Mouse (Mus musculus): ENCODE results near the gene Gm20517. TPM values are rescaled to one million over a fixed set of nuclear protein-coding genes. Genes with fewer than 3 reads are reported as not detected.
"Not testable (repeated sequence)": the region's sequence is repeated elsewhere in the genome, so short reads cannot be mapped to it uniquely, and the experiment has no call there.

The Gm20517 gene
- polyA plus RNA-seq, 1 experiment from 2014 or later = 2.3 TPM

DNA sequence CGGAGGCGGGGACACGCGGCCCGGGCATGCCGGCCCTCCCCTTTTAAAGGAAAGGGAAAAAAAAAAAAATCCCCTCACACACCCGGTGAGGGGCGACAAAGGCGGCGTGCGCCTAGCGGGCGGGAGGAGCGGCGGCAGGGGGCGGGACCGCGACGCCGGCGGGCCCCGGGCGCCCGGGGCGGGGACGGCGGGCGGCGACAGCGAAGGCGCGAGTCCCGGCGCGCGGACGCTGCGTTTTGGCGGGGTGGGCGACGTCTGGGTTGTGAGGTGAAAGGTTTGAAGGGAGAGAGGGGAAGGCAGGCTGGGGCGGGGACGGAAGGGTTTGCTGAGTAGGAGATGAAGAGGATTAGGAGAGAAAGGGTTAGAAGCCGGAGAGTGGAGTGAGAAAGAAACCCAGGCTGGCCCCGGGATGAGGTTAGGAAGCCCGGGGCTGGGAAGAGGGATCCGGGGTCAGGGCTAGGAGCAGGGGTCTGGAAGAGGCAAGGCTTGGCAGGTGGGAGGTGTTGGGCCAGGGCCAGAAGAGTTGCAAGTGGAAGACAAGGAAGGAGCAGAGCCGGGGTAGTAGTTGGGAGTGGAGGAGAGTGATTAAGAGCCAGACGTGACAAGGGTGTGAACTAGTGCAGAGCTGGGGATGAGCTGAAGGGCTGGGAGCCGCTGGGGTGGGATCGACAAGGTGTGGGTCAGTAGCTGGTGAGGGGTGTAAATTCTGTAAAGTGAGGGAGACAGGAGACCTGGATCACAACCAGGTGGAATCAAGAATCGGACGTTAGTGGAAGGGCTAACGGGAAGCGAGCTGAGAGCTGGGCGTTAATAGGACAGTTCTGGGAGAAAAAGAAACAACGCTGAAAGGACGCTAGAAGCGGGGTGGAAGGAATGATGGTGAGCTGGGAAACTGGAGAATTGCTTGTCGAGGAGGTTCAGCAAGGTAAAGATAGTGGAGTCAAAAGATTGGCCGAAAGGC, 18.6 kb downstream of the Gm20517 start:
- Histone ChIP-seq H3K4me3 (replicated peaks) (peak overlapping the region; percentile 66), H3K27ac (peak overlapping the region; percentile 94), H3K27me3 (no peaks in the 10 kb centered on the region), H3K4me1 (replicated peaks) (peaks cover 26% of the 10 kb centered on the region), H3K36me3 (peaks cover 22% of the 10 kb centered on the region), H3K9me3 (no peaks in the 10 kb centered on the region), H3K9ac (replicated peaks) (peak overlapping the region; percentile 73), H3K4me2 (peak overlapping the region; percentile 92)
- ATAC-seq (ENCODE audit: insufficient number of reproducible peaks, insufficient read depth, low FRiP score, low TSS enrichment, low read depth) = no peak
- WGBS = under 1% methylated on average over 61 of the region's 61 CpGs

DNA sequence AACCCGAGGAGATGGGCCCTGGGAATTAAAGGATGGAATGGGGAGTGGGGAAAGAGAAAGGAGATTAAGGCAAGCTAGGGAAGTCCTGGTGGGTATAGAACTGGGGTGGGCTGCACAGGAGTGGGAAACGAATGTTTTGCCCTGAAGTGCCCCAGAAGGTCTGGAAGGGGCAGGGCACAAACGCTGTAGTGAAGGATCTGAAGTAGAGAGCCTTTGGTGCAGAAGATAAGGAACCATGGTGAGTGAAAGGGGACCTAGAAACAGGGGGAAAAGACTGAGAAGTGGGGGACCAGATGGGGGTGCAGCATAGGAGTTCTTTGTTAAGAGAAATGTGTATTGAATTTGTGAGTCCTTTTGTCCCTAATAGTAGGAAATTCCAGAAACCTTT, 19.3 kb downstream of the Gm20517 start, which contains the start of gene Usp49:
Usp49 (plus strand) TSS at position 13 of the 388 bp plus-strand sequence.
- H3K4me2 ChIP-seq = peak within 1 kb of the TSS; percentile 92
- peak within 1 kb of the TSS; percentile 73 for H3K9ac ChIP-seq (replicated peaks)
- H3K9me3 ChIP-seq = no peaks in the 10 kb centered on the region
- WGBS = 0% methylated on average over 3 of the region's 3 CpGs
- H3K4me3 ChIP-seq (replicated peaks) = peak within 1 kb of the TSS; percentile 66
- peak within 1 kb of the TSS; percentile 94 for H3K27ac ChIP-seq
- peaks cover 21% of the 10 kb centered on the region for H3K36me3 ChIP-seq
- peaks cover 26% of the 10 kb centered on the region for H3K4me1 ChIP-seq (replicated peaks)
- no peaks in the 10 kb centered on the region for H3K27me3 ChIP-seq
- no peak for ATAC-seq (ENCODE audit: insufficient number of reproducible peaks, insufficient read depth, low FRiP score, low TSS enrichment, low read depth)

DNA sequence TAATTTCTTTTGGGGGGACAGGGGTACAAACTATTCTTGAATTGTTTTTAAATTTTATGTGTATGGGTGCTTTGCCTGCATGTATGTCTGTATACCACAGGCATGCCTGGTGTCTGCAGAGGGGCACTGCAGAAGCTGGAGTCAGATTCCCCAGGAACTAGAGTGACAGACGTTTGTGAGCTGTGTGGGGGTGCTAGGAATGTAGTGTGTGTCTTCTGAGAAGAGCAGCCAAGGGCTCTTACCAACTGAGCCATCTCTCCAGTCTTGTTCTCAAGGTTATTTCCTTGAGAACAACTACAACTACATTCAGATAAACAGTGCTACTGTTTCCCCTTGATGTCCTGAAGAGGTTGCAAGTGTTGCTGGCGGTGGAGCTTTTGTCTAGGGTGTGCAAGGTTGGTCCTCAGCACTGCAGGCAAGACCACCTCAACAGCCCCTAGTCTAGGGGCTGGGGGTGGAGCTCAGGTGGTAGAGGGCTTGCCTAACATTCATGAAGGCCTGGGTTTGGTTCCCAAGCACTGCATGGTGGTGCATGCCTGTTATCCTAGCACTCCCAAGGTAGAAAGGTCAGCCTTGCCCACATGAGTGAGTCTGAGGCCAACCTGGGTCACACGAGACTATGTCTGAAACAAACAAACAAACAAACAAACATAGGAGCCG, 20.9 kb downstream of the Gm20517 start:
- Histone ChIP-seq H3K27me3 (no peaks in the 10 kb centered on the region), H3K36me3 (peaks cover 19% of the 10 kb centered on the region; the same call in 1 of the 2 replicates), H3K4me3 (replicated peaks) (no peak overlapping the region), H3K4me1 (replicated peaks) (peaks cover 26% of the 10 kb centered on the region), H3K9ac (replicated peaks) (no peak overlapping the region), H3K27ac (no peak overlapping the region), H3K9me3 (no peaks in the 10 kb centered on the region), H3K4me2 (no peak overlapping the region)
- 65% methylated on average over 4 of the region's 4 CpGs for WGBS
- ATAC-seq (ENCODE audit: insufficient number of reproducible peaks, insufficient read depth, low FRiP score, low TSS enrichment, low read depth) = no peak

DNA sequence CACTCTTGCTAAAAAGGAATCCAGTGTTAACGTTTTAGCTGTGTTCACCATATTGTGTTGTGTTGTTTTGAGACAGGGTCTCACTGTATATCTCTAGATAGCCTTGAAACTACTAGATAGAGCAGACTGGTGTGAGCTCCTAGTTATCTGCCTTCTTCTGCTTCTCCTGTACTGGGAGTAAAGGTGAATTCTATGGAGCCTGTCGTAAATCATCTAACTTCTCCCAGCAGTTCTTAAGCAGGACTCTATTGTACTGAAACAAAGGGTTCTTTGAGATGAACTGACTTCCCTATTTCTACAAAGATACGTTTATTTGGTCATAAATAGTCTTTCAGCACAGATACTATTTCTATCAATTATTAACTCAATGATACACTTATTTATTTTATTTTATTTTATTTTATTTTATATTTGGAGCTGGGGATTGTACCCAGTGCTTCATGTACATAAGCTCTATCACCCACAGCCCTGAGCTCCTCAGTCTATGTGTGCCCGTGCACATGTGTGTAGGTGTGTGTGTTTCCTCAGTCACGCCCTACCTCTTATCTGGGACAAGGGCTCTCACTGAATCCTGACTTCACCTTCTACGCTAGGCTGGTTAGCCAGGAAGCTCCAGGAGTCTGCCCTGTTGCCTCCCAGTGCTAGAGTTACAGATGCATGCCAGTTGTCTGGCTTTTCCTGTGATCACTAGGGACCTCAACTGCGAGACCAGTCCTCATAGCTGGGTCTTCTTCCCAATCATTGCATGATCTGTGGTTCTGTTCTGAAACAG, 22.8 kb downstream of the Gm20517 start:
- H3K27ac ChIP-seq = no peak overlapping the region
- no peak overlapping the region for H3K9ac ChIP-seq (replicated peaks)
- H3K27me3 ChIP-seq = no peaks in the 10 kb centered on the region; the same call in 1 of the 2 replicates
- H3K4me2 ChIP-seq = no peak overlapping the region
- H3K36me3 ChIP-seq = peaks cover 16% of the 10 kb centered on the region; the same call in 1 of the 2 replicates
- WGBS = 80% methylated on average over 7 of the region's 7 CpGs
- no peak overlapping the region for H3K4me3 ChIP-seq (replicated peaks)
- H3K9me3 ChIP-seq = no peaks in the 10 kb centered on the region
- peaks cover 16% of the 10 kb centered on the region for H3K4me1 ChIP-seq (replicated peaks)
- ATAC-seq (ENCODE audit: insufficient number of reproducible peaks, insufficient read depth, low FRiP score, low TSS enrichment, low read depth) = no peak

DNA sequence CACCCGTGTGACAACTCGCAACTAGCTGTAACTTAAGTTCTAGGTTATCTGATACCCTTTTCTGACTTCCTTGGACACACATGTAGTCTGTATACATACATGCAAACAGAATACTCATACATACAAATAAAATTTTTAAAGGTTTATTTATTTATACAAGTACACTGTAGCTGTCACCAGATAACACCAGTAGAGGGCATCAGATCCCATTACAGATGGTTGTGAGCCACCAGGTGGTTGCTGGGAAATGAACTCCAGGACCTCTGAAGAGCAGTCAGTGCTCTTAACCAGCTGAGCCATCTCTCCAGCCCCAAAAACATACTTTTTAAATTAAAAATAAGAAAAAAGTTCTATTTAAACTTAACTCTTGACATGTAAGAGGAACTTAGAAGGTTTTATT, 31.6 kb downstream of the Gm20517 start:
- Histone ChIP-seq H3K4me3 (replicated peaks) (no peak overlapping the region), H3K27me3 (no peaks in the 10 kb centered on the region; the same call in 1 of the 2 replicates), H3K36me3 (no peaks in the 10 kb centered on the region), H3K27ac (no peak overlapping the region), H3K9me3 (no peaks in the 10 kb centered on the region), H3K9ac (replicated peaks) (no peak overlapping the region), H3K4me1 (replicated peaks) (no peaks in the 10 kb centered on the region), H3K4me2 (no peak overlapping the region)
- WGBS = 82% methylated on average over 2 of the region's 2 CpGs
- ATAC-seq (ENCODE audit: insufficient number of reproducible peaks, insufficient read depth, low FRiP score, low TSS enrichment, low read depth) = no peak

DNA sequence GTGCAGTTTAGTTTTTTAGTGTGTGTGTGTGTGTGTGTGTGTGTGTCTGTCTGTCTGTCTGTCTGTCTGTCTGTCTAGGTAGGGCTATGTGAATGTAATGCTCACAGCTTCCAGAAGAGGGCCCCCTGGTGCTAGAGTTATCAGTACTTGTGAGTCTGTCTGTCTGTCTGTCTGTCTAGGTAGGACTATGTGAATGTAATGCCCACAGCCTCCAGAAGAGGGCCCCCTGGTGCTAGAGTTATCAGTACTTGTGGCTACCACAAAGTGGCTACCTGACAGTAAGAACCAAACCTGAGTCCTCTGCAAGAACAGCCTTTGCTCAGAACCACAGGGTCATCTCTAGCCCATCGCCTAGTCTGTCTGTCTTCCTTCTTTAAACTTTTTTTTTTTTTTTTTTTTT, 35.3 kb downstream of the Gm20517 start:
- no peak for ATAC-seq (ENCODE audit: insufficient number of reproducible peaks, insufficient read depth, low FRiP score, low TSS enrichment, low read depth)

DNA sequence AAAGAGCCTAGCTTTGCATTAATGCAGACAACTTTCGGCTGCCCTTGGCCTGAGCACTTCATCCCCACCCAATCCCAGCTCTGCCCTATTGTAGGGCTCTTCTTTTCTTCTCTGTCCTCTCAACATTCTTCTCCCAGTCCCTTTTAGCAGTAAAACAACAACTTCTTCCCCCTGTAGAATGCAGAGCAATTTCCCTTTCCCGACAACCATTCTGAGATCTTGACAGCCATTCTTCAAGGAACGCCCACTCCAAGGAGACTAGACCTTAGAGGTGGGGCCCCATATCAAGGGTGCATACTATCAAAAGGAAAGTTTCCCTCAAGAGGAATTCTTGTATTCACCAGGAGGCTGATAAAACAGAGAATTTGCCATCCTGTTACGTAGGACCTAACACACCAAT, 37.6 kb downstream of the Gm20517 start:
- 75% methylated on average over 4 of the region's 4 CpGs for WGBS
- ATAC-seq (ENCODE audit: insufficient number of reproducible peaks, insufficient read depth, low FRiP score, low TSS enrichment, low read depth) = no peak
- no peak overlapping the region for H3K27ac ChIP-seq

More for the DNA sequence above, 35.3 kb downstream of the Gm20517 start:
- H3K27ac ChIP-seq = no peak overlapping the region
- H3K9ac ChIP-seq (replicated peaks) = no peak overlapping the region
- H3K36me3 ChIP-seq = peaks cover 5% of the 10 kb centered on the region; the same call in 1 of the 2 replicates
- H3K4me3 ChIP-seq (replicated peaks) = no peak overlapping the region
- no peaks in the 10 kb centered on the region for H3K27me3 ChIP-seq
- H3K4me2 ChIP-seq = no peak overlapping the region
- no peaks in the 10 kb centered on the region for H3K4me1 ChIP-seq (replicated peaks)
- H3K9me3 ChIP-seq = no peaks in the 10 kb centered on the region
- WGBS = 86% methylated on average over 1 of the region's 1 CpGs

DNA sequence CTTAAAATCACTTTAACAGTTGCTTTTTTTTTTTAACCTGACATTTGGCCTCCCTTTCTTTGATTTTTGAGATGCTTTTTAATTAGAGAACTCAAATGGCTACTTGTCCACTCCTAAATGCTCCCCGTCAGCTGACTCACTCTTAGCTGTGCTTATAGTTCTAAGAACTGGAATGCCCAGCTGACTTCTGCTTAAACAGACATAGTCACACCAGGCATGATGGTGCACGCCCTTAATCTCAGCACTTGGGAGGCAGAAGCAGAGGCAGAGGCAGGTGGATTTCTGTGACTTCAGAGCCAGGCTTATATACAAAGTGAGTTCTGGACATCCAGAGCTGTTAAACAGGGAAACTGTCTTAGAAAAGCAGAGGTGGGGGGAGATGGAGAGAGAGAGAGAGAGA, 40.6 kb downstream of the Gm20517 start:
- no peak overlapping the region for H3K9ac ChIP-seq (replicated peaks)
- no peaks in the 10 kb centered on the region for H3K4me1 ChIP-seq (replicated peaks)
- H3K4me3 ChIP-seq (replicated peaks) = no peak overlapping the region
- no peaks in the 10 kb centered on the region for H3K9me3 ChIP-seq
- H3K27ac ChIP-seq = no peak overlapping the region
- WGBS = 83% methylated on average over 2 of the region's 2 CpGs
- no peak overlapping the region for H3K4me2 ChIP-seq
- peaks cover 12% of the 10 kb centered on the region for H3K36me3 ChIP-seq
- H3K27me3 ChIP-seq = no peaks in the 10 kb centered on the region
- ATAC-seq (ENCODE audit: insufficient number of reproducible peaks, insufficient read depth, low FRiP score, low TSS enrichment, low read depth) = no peak

More for the DNA sequence above, 37.6 kb downstream of the Gm20517 start:
- no peaks in the 10 kb centered on the region for H3K27me3 ChIP-seq
- H3K9me3 ChIP-seq = no peaks in the 10 kb centered on the region
- H3K4me1 ChIP-seq (replicated peaks) = no peaks in the 10 kb centered on the region
- no peak overlapping the region for H3K4me2 ChIP-seq
- no peak overlapping the region for H3K4me3 ChIP-seq (replicated peaks)
- H3K36me3 ChIP-seq = peaks cover 12% of the 10 kb centered on the region
- H3K9ac ChIP-seq (replicated peaks) = no peak overlapping the region

DNA sequence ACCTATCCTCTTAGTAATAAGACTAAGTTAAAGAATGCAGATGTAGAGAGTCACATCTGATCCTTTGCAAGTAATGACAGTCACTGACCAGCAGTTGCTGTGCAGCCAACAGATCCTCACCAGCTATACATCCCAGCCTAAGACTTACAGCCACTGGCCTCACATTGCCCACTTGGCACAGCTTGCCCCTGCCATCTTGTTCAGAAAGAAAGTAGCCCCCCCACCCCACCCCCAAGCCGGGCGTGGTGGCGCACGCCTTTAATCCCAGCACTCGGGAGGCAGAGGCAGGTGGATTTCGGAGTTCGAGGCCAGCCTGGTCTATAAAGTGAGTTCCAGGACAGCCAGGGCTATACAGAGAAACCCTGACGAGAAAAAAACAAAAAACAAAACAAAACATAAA, 43.0 kb downstream of the Gm20517 start:
- not testable (repeated sequence) for H3K4me3 ChIP-seq (replicated peaks); H3K9me3 ChIP-seq; ATAC-seq (ENCODE audit: insufficient number of reproducible peaks, insufficient read depth, low FRiP score, low TSS enrichment, low read depth); H3K9ac ChIP-seq (replicated peaks); H3K27me3 ChIP-seq; H3K4me2 ChIP-seq; H3K4me1 ChIP-seq (replicated peaks); H3K27ac ChIP-seq
- WGBS = 90% methylated on average over 8 of the region's 8 CpGs
- peaks cover 12% of the 10 kb centered on the region for H3K36me3 ChIP-seq

DNA sequence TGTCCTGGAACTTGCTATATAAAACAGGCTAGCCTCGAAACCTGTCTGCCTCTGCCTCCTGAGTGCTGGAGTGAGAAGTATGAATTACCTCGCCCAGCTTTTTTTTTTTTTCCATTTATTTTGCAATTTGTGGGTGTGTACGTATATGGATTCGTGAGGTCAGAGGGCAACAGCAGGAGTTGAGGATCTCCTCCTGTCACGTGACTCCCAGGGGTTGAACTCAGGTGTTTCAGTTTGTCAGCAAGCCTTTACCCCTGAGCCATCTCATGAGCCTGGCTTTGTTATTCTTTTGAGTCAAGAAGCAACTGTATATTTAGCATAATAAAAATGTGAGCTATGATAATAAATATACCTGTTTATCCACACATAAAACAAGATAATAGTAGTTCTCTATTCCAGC, 44.3 kb downstream of the Gm20517 start:
- H3K4me2 ChIP-seq = no peak overlapping the region
- H3K27ac ChIP-seq = no peak overlapping the region
- whole genome bisulfite sequencing = 85% methylated on average over 5 of the region's 5 CpGs
- H3K4me1 ChIP-seq (replicated peaks) = no peaks in the 10 kb centered on the region
- H3K4me3 ChIP-seq (replicated peaks) = no peak overlapping the region
- ATAC-seq (ENCODE audit: insufficient number of reproducible peaks, insufficient read depth, low FRiP score, low TSS enrichment, low read depth) = no peak
- H3K27me3 ChIP-seq = no peaks in the 10 kb centered on the region
- H3K9ac ChIP-seq (replicated peaks) = no peak overlapping the region
- H3K36me3 ChIP-seq = peaks cover 10% of the 10 kb centered on the region
- no peaks in the 10 kb centered on the region for H3K9me3 ChIP-seq

DNA sequence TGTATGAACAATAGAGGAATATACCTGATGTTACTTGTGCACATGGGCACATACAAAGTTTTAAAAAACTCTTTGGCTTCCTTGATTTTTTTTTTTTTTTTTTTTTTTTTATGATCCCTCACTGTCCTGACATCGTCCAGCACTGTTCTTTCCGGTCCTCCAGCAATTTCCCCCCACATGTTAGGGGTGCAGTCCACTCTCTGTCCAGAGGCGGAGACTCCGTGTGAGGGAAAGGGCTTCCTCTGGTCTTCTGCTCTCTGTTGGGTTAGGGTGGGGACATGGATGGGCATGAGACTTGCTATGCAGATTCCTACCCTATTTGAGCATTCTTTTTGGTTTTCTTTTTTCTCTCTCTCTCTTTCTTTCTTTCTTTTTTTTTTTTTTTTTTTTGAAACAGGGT, 46.5 kb downstream of the Gm20517 start:
- Histone ChIP-seq H3K27ac (no peak overlapping the region), H3K9ac (replicated peaks) (no peak overlapping the region), H3K36me3 (peaks cover 10% of the 10 kb centered on the region), H3K4me1 (replicated peaks) (no peaks in the 10 kb centered on the region), H3K4me3 (replicated peaks) (no peak overlapping the region), H3K27me3 (no peaks in the 10 kb centered on the region), H3K4me2 (no peak overlapping the region), H3K9me3 (no peaks in the 10 kb centered on the region)
- 69% methylated on average over 4 of the region's 4 CpGs for WGBS
- ATAC-seq (ENCODE audit: insufficient number of reproducible peaks, insufficient read depth, low FRiP score, low TSS enrichment, low read depth) = no peak

Measured in limb, embryonic 12.5 days (tissue).